Mouse (Mus musculus) limb, embryonic 14.5 days (tissue): Measurements from ENCODE around the gene R3hdm2. TPM values are rescaled to one million over a fixed set of nuclear protein-coding genes. Genes with fewer than 3 reads are reported as not detected.

ENCODE experiments used
- ATAC-seq: fragments of 200-750 bp; cut with Nextera tagmentation; 2 replicates; pipeline ENCODE4 v1.8.0; 2017; ENCODE audit warnings: low read depth, moderate number of reproducible peaks, moderate TSS enrichment; ENCODE audit not compliant: low FRiP score
- DNase-seq: peaks from one replicate; pipeline ENCODE4 v3.0.0-alpha.2; 2015; ENCODE audit warnings: low spot score
- H3K27ac ChIP-seq: fragments of 300-500 bp; sonication (generic); replicated peaks from 2 replicates; pipeline ENCODE4 v1.5.1; 2014; ENCODE audit warnings: low read depth, mild to moderate bottlenecking, low read length, moderate library complexity, mixed read lengths
- H3K27me3 ChIP-seq: fragments of 300-500 bp; sonication (generic); 2 replicates; pipeline ENCODE4 v1.6.1; 2014; ENCODE audit warnings: low read length, mixed read lengths; ENCODE audit not compliant: control insufficient read depth, insufficient read depth
- H3K36me3 ChIP-seq: fragments of 300-500 bp; sonication (generic); 2 replicates; pipeline ENCODE4 v1.6.1; 2014; ENCODE audit warnings: mild to moderate bottlenecking, low read length, moderate library complexity, mixed read lengths; ENCODE audit not compliant: control insufficient read depth, insufficient read depth
- H3K4me1 ChIP-seq: fragments of 300-500 bp; sonication (generic); 2 replicates; pipeline ENCODE4 v1.6.1; 2014; ENCODE audit warnings: antibody characterized with exemption, low read length, mixed read lengths; ENCODE audit not compliant: control insufficient read depth, insufficient read depth
- H3K4me2 ChIP-seq: fragments of 300-500 bp; sonication (generic); replicated peaks from 2 replicates; pipeline ENCODE4 v1.6.1; 2014; ENCODE audit warnings: low read depth, mild to moderate bottlenecking, low read length, moderate library complexity; ENCODE audit not compliant: severe bottlenecking
- H3K4me3 ChIP-seq: fragments of 300-500 bp; sonication (generic); replicated peaks from 2 replicates; pipeline ENCODE4 v1.5.1; 2014; ENCODE audit warnings: low read length
- H3K9ac ChIP-seq: fragments of 300-500 bp; sonication (generic); 2 replicates; pipeline ENCODE4 v1.6.1; 2014; ENCODE audit warnings: mild to moderate bottlenecking, low read depth, low read length, moderate library complexity; ENCODE audit not compliant: severe bottlenecking
- H3K9me3 ChIP-seq: fragments of 300-500 bp; sonication (generic); 2 replicates; pipeline ENCODE4 v1.6.1; 2016; ENCODE audit warnings: low read length; ENCODE audit not compliant: control insufficient read depth
- POLR2A ChIP-seq: fragments of 200-500 bp; IDR thresholded peaks from 2 replicates; pipeline ENCODE4 v1.8.0; 2012; ENCODE audit warnings: inconsistent platforms, mild to moderate bottlenecking, moderate library complexity, borderline replicate concordance; ENCODE audit not compliant: insufficient read depth, insufficient read length; ENCODE audit errors: extremely low read depth
- WGBS: fragments of 180-500 bp; shearing (Covaris S2); extraction: QIAGEN DNeasy Blood & Tissue Kit; methylation state at CpG from one replicate; pipeline ENCODE4 v1.1.7; 2014; 5-methylcytosine and 5-hydroxymethylcytosine counted together
- polyA plus RNA-seq, 2 experiments: library from polyadenylated mRNA; depleted of rRNA in 1 of 2; stranded (reverse) in 1 of 2; unstranded in 1 of 2; fragments of >200 nt; fragmentation: Nextera tagmentation in 1 of 2; extraction: Ambion mirVana in 1 of 2; gene quantifications; 2 replicates each; pipeline versions ENCODE4 v1.2.1 to v1.2.3; 2012 to 2014

R3hdm2 gene
- polyA plus RNA-seq, 2 experiments = 38.3 to 58.0 TPM

DNA sequence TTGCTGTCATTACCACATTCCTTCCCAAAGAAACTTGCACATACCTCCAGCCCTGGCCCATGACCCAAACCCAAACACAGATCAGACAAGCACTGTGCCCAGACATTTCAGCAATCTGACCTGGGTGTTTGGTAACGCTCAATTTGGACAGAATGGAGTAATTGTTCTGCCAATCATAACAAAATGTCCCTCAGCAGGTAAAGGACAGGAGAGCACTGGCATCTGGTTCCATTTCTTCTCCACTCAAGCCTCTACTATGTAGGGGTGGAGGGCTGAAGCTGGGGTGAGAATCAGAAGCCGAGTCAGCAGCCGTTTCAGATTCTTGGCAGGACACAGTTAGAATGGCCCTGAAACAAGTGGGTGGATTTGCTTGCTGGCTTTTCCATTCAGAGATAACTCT is 112.0 kb downstream of the R3hdm2 start:
- TF ChIP-seq POLR2A = no peak
- ATAC-seq (no peak), DNase-seq (no peak)
- Histone ChIP-seq H3K27me3 (no peaks in the 10 kb centered on the region), H3K36me3 (peaks cover 91% of the 10 kb centered on the region), H3K9ac (no peak overlapping the region), H3K4me2 (no peak overlapping the region), H3K9me3 (no peaks in the 10 kb centered on the region), H3K4me1 (no peaks in the 10 kb centered on the region), H3K27ac (no peak overlapping the region), H3K4me3 (no peak overlapping the region)
- 85% methylated on average over 3 of the region's 3 CpGs for WGBS

DNA sequence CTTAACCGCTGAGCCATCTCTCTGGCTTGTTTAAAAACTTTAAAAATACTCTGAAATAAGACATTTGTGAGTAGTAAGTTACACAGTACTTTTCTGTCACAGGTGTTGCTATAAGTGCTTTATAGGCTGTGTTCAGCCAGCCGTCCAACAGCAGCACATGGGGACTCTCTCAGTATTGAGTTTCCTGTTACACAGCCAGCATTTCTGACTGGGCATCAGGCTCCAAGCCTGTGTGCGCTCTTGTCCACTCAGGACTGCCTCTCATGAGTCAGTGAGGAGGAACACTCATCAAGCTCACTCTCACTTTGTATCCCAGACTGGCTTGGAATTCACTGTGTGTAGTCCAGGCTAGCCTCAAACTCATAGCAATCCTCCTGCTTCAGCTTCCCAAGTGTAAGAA is 116.0 kb downstream of the R3hdm2 start:
- Histone ChIP-seq H3K27me3 (no peaks in the 10 kb centered on the region), H3K9me3 (no peaks in the 10 kb centered on the region), H3K36me3 (peaks cover 83% of the 10 kb centered on the region), H3K4me3 (no peak overlapping the region), H3K9ac (no peak overlapping the region), H3K4me2 (no peak overlapping the region), H3K4me1 (no peaks in the 10 kb centered on the region), H3K27ac (no peak overlapping the region)
- 83% methylated on average over 3 of the region's 3 CpGs for WGBS
- no peak for TF ChIP-seq POLR2A
- ATAC-seq = no peak
- DNase-seq = no peak

DNA sequence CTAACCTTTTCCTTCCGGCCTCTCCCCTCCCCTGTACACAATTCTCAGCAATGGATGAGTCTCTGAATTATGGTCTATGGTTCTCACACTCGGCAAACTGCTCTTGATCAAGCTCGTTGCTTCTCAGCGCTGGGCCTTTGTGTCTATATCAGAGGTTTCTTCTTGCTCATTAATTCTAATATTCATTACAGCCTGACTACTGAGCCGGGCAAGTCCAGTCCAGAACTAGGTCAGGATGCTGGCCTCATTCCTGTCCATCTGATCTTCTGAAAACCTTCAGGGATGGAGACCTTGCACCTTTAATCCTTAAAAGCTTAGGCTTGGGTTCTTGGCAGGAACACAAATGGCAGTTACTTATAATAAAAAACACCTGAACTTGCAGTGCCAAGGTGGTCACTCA is 119.4 kb downstream of the R3hdm2 start:
- no peak overlapping the region for H3K4me2 ChIP-seq
- H3K9ac ChIP-seq = no peak overlapping the region
- TF ChIP-seq POLR2A = no peak
- DNase-seq (no peak), ATAC-seq (no peak)
- H3K4me3 ChIP-seq = no peak overlapping the region
- H3K4me1 ChIP-seq = no peaks in the 10 kb centered on the region
- no peak overlapping the region for H3K27ac ChIP-seq
- no peaks in the 10 kb centered on the region for H3K27me3 ChIP-seq
- peaks cover 53% of the 10 kb centered on the region for H3K36me3 ChIP-seq
- no peaks in the 10 kb centered on the region for H3K9me3 ChIP-seq
- WGBS = 75% methylated on average over 5 of the region's 5 CpGs

DNA sequence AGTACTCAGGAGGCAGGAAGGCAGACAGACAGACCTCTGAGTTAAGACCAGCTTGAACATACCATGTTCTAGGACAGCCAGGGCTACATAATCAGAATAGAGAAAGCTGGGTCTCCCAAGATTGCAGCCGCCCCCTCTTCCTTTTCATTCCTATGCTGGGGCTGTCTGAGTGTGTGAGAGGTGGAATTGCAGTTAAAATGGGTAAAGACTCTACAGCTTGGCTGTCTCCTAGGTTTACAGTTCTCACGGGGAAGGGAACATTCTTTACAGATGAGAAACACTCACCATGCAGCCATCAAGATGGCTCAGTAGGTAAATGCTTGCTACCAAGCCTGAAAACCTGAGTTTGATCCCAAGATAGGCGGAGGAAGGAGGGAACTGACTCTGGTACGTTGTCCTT is 119.9 kb downstream of the R3hdm2 start:
- no peak overlapping the region for H3K4me2 ChIP-seq
- H3K4me1 ChIP-seq = no peaks in the 10 kb centered on the region
- DNase-seq (no peak), ATAC-seq (no peak)
- H3K36me3 ChIP-seq = peaks cover 48% of the 10 kb centered on the region
- H3K9ac ChIP-seq = no peak overlapping the region
- TF ChIP-seq POLR2A = no peak
- WGBS = 83% methylated on average over 4 of the region's 4 CpGs
- no peak overlapping the region for H3K27ac ChIP-seq
- no peaks in the 10 kb centered on the region for H3K27me3 ChIP-seq
- no peaks in the 10 kb centered on the region for H3K9me3 ChIP-seq
- H3K4me3 ChIP-seq = no peak overlapping the region

DNA sequence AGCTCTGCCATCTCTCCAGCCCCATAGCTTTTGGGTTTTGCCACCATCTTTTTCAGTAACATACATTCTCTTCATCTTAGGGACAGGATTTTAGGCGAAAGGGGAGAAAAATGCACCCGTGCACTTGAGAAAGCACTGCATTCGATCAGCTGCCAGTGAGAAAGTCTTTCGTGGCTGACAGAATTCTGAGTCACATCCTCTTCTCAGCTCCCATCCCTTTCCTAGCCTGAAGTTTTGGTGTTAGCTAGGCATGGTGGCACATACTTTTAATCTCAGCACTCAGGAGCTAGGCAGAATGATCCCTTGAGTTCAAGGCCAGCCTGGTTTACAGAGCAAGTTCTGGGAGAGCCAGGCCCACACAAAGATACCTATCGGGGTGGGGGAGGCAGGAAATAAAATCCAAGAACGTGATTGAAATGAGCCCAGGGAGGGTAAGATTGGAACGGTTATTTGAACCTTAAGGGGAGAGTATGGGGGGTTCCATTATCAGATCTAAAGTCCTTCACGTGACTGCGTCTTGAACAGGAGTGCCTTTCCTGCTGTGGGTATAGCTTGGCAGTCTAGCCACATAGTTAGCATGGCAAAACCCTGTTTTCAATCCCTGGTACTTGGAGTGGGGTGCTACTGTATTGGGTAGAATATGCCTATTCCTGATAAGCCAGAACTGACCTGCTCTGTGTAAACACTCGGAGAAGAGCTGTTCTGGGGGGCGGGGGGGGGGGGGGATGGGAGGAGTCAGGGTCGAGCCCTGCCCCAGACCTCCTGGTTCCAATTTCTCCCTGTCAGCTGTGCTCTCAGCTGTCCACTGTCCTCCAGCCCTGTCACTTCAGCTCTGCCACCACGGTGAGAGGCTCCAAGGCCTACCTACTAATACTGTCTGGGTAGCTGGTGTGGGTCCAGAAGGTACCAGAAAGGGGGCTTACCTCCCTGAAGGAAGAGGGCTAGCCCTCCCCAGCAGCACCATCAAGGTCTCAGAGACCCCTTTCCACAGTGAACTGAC is 121.1 kb downstream of the R3hdm2 start, which contains the start of gene Stac3:
TSS of gene Stac3 (plus strand) at position 793 of the 1,000 bp plus-strand sequence.
- Histone ChIP-seq H3K9ac (no peak within 1 kb of the TSS), H3K4me1 (no peaks in the 10 kb centered on the region), H3K9me3 (no peaks in the 10 kb centered on the region), H3K27ac (no peak within 1 kb of the TSS), H3K4me3 (no peak within 1 kb of the TSS), H3K36me3 (peaks cover 38% of the 10 kb centered on the region), H3K4me2 (no peak within 1 kb of the TSS), H3K27me3 (no peaks in the 10 kb centered on the region)
- WGBS = 66% methylated on average over 13 of the region's 13 CpGs
- TF ChIP-seq POLR2A = no peak
- ATAC-seq (peak; percentile 64), DNase-seq (no peak)
